Mouse (Mus musculus) v-Abl transformed pro-B cells (cell line): ENCODE measurements around the gene Nrgn.

ENCODE experiments used
- in situ Hi-C, 2 experiments: fragments of 400-800 bp; cut with MboI; formaldehyde crosslinking; loops; one replicate each; pipeline ENCODE4 v1.15.1; 2025; ENCODE audit not compliant: unreplicated experiment in 2 of 2

Gene Nrgn

DNA sequence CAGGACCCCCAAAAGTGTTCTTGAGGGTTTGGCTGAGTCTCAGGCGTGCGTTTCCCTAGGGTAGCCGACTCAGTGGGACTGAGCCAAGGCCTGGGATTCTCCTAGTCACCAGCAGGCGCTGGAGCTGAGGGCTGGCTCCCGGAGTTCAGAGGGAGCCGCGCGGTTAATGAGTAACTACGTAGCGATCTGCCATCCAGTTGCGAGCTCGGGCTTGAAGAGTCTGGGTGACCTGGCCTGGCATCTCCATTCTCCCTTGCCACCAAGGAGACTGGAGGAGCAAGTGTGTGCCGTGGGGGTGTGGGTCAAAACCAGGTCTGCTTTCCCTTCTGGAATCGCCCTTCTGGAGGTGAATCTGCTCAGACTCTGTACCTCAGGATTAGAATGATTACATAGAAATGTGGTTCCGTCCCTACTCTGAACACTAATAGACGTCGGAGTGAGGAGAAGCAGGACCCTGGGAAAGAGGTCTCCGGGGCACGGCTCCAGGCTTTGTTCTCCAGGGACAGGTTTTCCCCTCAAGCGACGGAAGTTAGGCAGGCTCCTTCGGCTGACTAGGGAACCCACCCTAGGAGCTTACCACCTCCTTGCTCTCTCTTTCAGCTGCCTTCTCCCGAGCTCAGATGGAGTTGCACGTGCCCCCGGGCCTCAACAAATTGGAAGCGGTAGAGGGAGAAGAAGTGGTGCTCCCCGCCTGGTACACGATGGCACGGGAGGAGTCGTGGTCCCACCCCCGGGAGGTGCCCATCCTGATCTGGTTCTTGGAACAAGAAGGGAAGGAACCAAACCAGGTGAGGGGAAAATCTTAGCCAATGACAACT lies 21.6 kb downstream of the Nrgn start:
- in situ Hi-C loops = no loop called here

DNA sequence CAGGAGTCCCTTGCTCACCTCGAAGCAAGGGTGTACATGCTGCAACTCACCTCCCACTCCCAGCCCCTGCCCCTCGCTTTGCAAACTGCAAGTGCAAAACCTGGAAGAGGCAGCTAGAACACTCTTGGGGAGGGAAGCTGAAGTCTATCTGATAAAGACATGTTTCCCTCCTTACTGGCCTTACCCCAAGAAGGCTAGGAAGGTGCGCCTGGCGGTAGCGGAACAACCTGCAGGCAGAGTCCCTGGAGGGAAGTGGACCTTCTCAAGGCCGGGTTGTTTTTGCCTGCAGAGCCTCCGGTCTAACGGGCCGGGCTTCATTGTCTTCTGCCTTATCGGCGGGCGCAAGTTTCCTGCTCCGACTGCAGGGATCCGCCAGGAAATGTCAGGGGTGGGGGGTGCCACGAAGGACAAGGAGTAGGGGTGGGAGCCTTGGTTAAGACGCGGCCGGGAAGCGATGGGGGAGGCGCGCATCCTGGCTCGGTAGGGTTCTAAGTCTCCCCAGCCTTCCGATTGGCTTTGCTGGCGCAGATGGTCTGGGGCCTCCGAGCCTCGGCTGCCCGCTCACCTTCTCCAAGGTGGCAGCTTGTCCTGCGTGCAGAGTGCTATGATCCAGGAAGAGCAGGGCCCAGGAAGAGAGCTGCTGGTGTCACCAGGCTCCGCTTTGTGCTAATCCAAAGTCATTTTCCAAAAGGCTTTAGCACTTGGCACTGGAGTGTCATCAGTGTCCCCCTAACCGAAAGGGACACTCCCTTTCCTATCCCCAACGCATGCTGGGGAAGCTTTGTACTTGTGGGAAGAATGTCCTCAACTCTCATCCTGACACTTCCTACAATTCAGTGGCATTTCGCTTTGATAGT lies 22.4 kb downstream of the Nrgn start:
- in situ Hi-C loops = no loop called here

DNA sequence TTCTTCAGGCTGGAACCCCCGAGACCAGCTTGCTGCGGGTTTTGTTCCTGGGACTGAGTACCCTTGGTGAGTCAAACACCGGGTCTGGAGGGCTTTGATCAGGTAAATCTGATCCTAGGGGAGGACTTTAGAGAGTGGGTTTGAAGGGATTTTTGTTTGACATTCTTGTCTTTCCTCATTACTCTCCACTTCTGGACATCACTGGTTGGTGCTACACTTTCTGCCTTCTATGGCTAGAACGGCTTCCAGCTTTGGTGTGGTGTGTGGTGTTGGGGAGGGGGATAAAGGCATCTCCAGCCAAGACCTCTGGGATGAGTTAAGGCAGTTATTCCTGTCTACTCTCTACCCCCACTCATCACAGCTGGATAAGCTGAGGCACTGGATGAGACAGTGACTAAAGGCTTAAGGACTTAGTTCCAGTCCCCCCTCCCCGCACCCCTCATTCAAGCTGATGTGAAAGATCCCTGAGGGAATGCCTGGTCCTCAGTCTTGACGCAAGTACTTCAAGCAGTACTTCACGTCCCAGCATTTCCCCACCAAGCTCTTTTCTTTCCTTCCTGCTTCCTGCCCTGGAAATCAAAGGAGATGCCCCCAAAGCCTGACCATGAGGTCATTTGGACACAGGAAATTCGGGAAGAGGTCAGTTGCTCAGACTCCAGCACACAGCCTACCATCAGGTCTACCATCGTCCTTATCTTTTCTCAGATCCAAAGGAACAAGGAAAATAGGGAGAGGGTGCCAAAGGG lies 24.3 kb downstream of the Nrgn start:
- in situ Hi-C loops = no loop called here

DNA sequence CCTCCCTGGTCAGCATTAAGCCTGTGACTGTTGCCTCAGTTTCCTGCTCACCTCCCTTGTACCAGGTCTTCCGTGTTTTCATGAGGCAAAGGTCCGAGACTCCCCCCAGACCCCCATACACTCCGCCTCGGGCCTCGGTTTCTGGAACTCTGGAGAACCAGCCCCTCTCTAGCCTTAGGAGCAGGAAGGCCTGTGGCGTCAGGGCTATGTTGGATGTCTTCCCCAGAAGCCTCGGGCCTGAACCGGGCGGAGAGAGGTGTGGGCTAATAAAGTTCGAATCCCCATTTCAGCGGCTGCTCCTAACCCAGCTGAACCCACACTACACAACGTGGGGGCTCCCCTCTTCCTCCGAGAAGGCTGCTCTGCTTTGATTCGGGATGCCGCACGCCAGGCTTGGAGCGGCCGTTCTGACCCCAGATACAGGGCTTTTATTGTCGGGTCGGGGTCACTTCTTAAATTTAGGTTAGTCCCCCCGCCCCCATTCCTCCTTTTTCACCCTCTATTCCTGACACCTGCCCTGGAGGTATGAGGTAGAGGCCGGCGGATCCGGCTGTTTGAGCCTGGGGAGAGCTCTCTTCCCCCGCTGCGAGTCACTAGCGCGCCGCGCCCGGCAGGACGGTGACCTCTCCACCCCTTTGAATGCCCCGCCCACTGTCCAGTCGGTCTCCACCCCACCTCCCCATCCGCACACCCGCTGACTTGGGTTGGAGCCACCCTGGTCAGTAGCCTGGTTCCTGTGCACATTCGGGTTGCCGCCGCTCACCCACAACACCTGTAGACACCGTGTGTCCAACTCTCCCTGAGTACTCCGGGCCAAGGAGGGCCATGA lies 25.1 kb downstream of the Nrgn start, which contains the start of gene Esam:
Esam (plus strand) TSS at position 683 of the 829 bp plus-strand sequence.
- in situ Hi-C loops = no loop called here

DNA sequence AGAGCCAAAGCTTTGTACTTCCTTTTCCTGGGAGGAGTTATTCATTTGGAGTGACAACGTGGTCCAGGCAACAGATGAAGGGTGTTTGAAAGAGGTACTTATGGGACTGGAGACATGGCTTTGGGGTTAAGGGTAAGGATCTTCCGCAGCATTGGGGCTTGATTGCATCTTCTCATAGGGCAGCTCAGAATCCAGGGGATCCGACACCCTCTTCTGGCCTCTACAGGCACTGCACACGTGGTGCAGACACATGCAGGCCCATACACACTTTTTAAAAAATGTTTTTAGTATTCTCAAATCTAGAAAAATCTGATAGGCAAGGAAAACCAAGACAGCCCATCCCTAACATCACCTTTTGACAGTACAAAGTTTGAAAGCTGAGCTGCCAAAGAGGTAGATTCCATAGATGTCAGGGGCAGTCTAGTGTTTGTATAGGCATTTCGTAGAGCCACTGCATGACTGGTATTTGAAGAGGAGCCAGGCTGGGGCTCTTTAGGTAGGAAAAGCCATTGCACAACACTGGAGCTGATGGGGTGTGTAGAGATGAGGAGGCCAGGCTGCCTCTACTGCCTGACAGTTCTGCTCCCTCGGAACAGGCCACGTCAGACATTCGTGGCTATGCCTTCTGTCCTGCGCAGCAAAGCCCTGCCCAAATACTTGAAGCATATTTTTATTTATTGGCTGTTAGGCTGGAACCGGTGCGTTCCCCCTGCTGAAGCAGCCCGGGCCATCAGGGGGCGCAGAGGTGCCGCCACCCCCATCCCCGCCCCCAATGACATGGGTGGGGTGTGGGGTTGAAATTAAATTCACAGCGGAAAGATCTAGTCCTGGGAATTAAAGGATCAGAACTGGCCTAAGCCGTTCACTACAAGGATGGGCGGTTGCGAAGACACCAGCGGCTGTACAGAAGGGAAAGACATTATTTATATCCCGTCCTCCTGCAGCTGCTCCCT lies 26.0 kb downstream of the Nrgn start:
- in situ Hi-C loops = no loop called here

DNA sequence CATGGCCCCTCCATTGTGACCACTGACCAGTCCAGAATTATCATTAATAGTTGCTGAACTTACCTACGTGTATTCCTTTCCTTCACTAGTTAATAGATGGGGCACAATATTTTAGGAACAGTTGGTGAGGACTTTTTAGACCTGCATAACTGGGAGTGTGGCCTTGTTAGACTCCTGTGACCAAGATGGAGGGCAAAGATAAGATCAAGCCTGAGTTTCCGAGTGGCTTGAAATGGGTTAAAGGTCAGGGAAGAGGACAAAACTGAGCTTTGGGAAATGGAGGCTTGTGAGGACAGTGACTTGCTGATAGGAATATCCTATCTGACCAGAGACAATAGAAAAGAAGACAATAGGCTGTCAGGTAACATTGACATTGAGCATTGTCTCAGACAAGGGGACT lies 27.2 kb downstream of the Nrgn start:
- in situ Hi-C loops = no loop called here

DNA sequence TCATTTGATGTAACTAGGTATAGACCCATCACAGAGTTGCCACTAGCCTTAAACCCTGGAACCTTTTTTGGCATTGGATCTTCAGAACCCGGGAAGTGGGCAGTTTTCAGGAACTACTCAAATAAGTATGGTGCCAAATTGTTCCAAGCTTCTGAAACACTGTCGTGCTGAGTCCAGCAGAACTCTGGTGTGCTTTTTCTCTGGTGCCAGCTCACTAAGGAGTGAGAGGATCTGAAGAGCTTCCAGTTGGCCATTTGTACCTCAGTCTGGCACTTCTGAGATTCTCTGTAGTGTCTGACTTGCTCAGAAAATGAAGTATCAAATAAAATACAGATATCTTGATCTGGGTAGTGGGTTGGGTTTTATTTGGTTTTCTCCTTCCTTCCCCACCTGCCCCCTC lies 32.7 kb downstream of the Nrgn start:
- in situ Hi-C loops = no loop called here

DNA sequence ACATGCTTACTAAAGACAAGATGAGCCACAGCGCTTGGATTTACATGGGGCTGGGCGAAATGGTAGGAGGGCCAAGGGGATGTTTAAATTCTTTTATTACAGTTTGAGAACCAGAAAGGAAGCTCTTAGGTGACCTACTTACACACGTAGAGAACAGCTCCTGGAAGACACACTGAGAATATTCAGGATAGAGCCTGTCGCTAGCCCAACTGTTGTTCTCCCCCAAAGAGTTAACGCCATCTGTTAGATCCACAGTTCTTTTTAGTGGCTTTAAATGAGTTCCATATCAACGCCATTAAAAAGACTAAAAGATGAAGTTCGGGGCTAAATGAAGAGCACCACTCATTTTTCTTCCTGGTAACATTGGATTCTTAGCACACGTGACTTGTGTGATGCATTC lies 33.7 kb downstream of the Nrgn start:
- in situ Hi-C loops = no loop called here

DNA sequence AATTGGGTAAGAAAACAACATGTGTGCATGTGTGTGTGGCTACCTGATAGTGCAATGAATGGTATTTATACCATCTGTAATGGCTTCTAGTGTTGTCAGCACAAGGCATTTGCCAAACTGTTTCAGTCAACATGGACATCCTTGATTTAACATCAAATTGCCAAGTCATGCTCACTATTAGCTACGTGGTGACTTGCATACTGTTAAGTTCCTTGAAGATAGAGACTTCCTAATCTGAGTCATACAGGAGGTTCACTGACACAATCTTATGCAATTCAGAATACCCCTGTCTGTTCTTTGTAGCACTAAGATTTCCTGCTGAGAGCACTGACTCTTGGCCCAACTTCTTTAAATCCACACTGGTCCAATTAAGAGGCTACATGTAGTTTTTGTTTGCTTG lies 35.2 kb downstream of the Nrgn start:
- in situ Hi-C loops = no loop called here

DNA sequence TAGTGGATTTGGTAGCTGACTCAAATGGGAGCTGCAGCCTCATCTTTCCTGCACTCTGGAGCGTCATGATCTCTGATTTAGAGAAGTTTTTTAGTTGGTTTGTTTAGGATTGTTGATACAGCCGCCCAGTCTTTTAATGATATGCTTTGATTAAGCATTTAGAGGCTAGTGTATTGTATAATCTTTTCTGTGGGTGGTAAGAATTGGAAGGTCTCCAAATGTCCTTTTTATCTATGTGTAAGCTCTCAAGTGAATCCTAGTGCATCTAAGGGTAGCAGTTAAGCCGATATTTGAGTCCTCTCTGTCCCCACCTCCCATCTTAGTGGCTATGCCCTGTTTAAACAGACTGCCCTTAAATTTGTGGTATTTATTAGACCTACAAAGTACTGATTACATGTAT lies 38.2 kb downstream of the Nrgn start:
- in situ Hi-C loops = no loop called here

DNA sequence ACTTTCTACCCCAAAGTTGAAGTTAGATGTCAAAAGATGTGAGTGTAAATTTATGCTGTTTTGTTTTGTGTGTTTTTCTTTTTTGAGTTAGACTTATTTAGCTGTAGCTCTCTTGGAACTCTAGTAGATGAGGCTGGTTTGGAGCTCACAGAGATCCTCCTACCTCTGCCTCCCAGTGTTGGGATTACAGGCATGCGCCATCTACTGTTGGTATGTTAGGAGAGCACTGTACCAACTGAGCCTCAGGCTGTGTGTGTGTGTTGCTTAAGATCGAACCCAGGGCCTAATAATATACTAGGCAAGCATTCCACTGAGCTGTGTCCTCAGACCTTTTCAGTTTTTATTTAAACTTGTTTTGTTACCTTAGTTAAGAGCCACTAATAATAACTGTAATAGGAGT lies 40.6 kb downstream of the Nrgn start:
- in situ Hi-C loops = no loop called here

DNA sequence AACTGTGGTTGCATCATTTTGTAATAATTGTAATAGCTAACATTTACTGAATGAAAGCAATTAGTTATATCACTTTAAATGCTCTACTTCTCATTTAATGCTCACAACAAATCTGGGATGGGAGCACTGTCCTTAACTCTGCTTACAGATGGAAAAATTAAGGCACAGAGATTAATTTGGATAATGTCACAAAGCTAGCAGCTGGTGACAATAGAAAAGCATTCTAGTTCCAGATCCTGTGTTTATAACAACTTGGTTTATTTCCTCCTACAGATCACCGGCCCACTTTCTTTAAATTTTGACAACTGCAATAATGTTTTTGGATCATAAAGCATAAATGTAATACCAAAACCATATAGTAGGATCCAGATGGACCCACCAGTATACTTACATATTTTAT lies 46.7 kb downstream of the Nrgn start:
- in situ Hi-C loops = no loop called here

DNA sequence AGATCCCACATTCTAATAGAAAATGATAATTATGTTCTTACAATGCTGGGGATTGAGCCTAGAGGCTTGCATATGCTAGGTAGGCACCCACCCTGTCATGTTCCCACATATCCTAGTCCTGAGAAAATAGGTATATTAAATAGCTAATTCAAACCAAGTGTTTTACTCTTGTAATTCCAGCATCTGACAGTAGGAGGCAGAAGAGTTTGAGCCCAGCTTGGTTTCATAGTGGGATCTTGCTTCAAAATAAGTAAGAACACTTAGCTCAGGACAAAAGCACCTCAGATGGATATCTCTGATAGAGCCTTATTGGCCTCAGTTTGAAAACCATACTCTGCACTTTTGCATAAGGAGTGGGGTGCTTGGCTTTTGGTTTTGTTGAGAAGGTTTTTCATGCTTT lies 48.4 kb downstream of the Nrgn start:
- in situ Hi-C loops = no loop called here

DNA sequence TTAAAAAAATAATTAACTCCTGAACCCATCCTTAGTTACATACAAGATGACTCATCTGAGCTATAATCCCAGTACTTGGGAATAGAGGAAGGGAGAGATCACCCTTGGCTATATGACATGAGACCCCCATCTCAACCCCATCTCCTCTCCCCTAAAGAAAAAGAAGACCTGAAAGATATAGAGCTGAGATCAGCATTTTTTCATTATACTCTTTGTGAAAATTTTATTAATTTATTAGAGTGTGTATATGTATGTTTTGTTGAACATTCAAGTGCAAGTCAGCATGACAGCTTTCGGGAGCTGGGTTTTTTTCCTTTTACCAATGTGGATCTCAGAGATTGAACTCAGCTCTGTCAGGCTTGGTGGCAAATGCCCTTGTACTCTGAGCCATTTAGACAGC lies 51.5 kb downstream of the Nrgn start:
- in situ Hi-C loops = no loop called here

DNA sequence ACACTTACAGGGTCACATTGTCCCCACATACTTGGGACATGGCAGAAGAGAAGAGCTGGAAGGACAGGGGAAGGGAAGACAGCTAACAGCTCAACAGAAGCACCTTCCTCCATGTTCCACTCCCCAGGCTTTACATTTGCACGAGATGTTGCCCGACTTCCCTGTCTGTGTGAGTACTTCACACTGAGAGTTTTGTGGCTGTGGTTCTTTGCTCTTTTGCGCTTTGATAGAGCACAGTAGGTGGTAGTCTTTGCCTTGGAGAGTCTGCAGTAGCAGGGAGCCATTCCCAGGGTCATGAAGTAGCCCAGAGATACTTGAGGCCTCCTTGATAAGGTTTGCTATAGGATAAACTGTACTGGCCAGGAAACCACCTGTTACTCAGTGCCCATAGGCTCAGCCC lies 52.5 kb downstream of the Nrgn start:
- in situ Hi-C loops = no loop called here

DNA sequence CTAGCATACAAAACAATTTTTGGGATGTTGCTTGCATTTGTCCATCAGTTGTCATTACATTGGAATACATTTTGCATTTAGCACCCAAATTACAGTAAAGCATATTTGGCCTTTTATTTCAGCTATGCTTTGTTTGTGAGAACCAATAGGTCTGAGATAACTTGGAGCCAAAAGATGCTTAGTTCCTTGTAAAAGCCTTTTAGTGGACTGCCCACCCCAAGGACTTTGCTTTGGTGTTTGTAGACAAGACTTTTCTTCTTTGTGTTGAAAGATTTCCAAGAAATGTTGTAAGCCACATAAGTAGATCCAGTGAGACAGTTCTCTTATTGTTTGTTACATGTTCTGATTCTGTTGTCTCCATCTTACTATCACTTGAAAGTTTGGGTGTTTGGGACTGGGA lies 56.4 kb downstream of the Nrgn start:
- in situ Hi-C loops = no loop called here

DNA sequence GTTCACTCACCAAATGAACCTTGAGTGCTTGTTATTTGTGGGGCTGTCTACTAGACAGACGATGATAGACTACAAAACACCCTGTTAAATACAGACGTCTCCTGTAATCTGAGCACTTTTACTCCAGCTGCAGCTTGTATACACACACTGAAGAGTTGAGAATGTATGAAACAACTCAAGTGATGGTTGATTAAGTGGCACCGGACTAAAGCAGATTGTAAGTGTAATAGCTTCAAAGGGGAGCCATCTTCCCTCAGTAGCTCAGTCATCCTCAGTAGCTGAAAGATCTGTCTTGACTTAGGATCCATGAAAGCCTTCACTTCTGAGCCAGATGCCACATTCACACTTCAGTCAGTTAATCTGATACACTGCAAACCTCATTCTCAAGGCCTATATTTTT lies 56.9 kb downstream of the Nrgn start:
- in situ Hi-C loops = no loop called here
